Mouse (Mus musculus): ENCODE data around the gene Hoxa9.

GRCm38 (mm10) chr6:52189909-52190308 lies 41.0 kb downstream of the Hoxa9 start:
- TF ChIP-seq CTCF (IDR thresholded peaks at IDR 0.05; ENCODE audit: low read depth, low read length), result no peak
- TF ChIP-seq POLR2A (IDR thresholded peaks at IDR 0.05; ENCODE audit: extremely low read depth, insufficient read depth, low read length), result no peak

Data from liver, adult 2 months (tissue).